Mouse (Mus musculus): ENCODE data around the gene Actg1. TPM values are rescaled to one million over a fixed set of nuclear protein-coding genes. Genes with fewer than 3 reads are reported as not detected.

Gene Actg1
- polyA plus RNA-seq, 1 experiment from 2014 or later, result 1,136 TPM

GRCm38 (mm10) chr11:120373820-120374586, 25.7 kb upstream of the Actg1 start:
- 75% methylated on average over 23 of the region's 23 CpGs for WGBS
- peak overlapping the region; percentile 5 to 77; a peak in 3 of 4 replicates for H3K27ac ChIP-seq (replicated peaks in 1 of 2; ENCODE audit: control insufficient read depth in 1 of 2, insufficient read depth in 1 of 2, low read depth in 2 of 2, low read length in 2 of 2)
- H3K36me3 ChIP-seq (ENCODE audit: control insufficient read depth, insufficient read depth, low read length), result peaks cover 79% of the 10 kb centered on the region
- no peaks in the 10 kb centered on the region for H3K27me3 ChIP-seq (ENCODE audit: control insufficient read depth, insufficient read depth, low read length)
- peaks cover 8 to 33% of the 10 kb centered on the region in 2 experiments for H3K4me1 ChIP-seq (ENCODE audit: control insufficient read depth in 2 of 2, insufficient read depth in 2 of 2, low read length in 2 of 2)
- H3K4me3 ChIP-seq (ENCODE audit: control insufficient read depth in 1 of 2, insufficient read depth in 1 of 2, low read depth in 1 of 2, low read length in 2 of 2), result no peak overlapping the region
- no peaks in the 10 kb centered on the region for H3K9me3 ChIP-seq (ENCODE audit: control insufficient read depth, low read length)
- peak overlapping the region; percentile 55 for H3K9ac ChIP-seq (ENCODE audit: low read length)
- H3K4me2 ChIP-seq (ENCODE audit: low read length), result no peak overlapping the region
- ATAC-seq (ENCODE audit: insufficient number of reproducible peaks, insufficient read depth, low FRiP score, low read depth), result peak; percentile 25; the same call in 1 of the 2 replicates

GRCm38 (mm10) chr11:120373025-120373424, 24.7 kb upstream of the Actg1 start:
- WGBS, result 65% methylated on average over 13 of the region's 13 CpGs
- H3K4me2 ChIP-seq (ENCODE audit: low read length), result no peak overlapping the region
- peaks cover 84% of the 10 kb centered on the region for H3K36me3 ChIP-seq (ENCODE audit: control insufficient read depth, insufficient read depth, low read length)

GRCm38 (mm10) chr11:120369656-120370055, 21.3 kb upstream of the Actg1 start:
- 44% methylated on average over 8 of the region's 8 CpGs for WGBS
- Histone ChIP-seq H3K4me3 (ENCODE audit: control insufficient read depth in 1 of 2, insufficient read depth in 1 of 2, low read depth in 1 of 2, low read length in 2 of 2) (no peak overlapping the region), H3K4me1 (ENCODE audit: control insufficient read depth in 2 of 2, insufficient read depth in 2 of 2, low read length in 2 of 2) (peaks cover 10 to 24% of the 10 kb centered on the region in 2 experiments), H3K36me3 (ENCODE audit: control insufficient read depth, insufficient read depth, low read length) (peaks cover 58% of the 10 kb centered on the region), H3K27ac (replicated peaks in 1 of 2; ENCODE audit: control insufficient read depth in 1 of 2, insufficient read depth in 1 of 2, low read depth in 2 of 2, low read length in 2 of 2) (no peak overlapping the region), H3K9me3 (ENCODE audit: control insufficient read depth, low read length) (no peaks in the 10 kb centered on the region), H3K4me2 (ENCODE audit: low read length) (no peak overlapping the region), H3K9ac (ENCODE audit: low read length) (peak overlapping the region; percentile 13; the same call in 1 of the 2 replicates), H3K27me3 (ENCODE audit: control insufficient read depth, insufficient read depth, low read length) (no peaks in the 10 kb centered on the region)
- ATAC-seq (ENCODE audit: insufficient number of reproducible peaks, insufficient read depth, low FRiP score, low read depth), result no peak; the same call in 1 of the 2 replicates

More at GRCm38 (mm10) chr11:120373025-120373424, 24.7 kb upstream of the Actg1 start:
- Histone ChIP-seq H3K4me1 (ENCODE audit: control insufficient read depth in 2 of 2, insufficient read depth in 2 of 2, low read length in 2 of 2) (peaks cover 5 to 30% of the 10 kb centered on the region in 2 experiments), H3K4me3 (ENCODE audit: control insufficient read depth in 1 of 2, insufficient read depth in 1 of 2, low read depth in 1 of 2, low read length in 2 of 2) (no peak overlapping the region), H3K9ac (ENCODE audit: low read length) (no peak overlapping the region), H3K27me3 (ENCODE audit: control insufficient read depth, insufficient read depth, low read length) (no peaks in the 10 kb centered on the region), H3K27ac (replicated peaks in 1 of 2; ENCODE audit: control insufficient read depth in 1 of 2, insufficient read depth in 1 of 2, low read depth in 2 of 2, low read length in 2 of 2) (0 out of 4 replicates have a peak overlapping the region, but pooled peaks of 1 of the 2 experiments have one; percentile 77), H3K9me3 (ENCODE audit: control insufficient read depth, low read length) (no peaks in the 10 kb centered on the region)
- no peak for ATAC-seq (ENCODE audit: insufficient number of reproducible peaks, insufficient read depth, low FRiP score, low read depth)

- no peak for ATAC-seq (ENCODE audit: insufficient number of reproducible peaks, insufficient read depth, low FRiP score, low read depth)
- Histone ChIP-seq H3K9me3 (ENCODE audit: control insufficient read depth, low read length) (no peaks in the 10 kb centered on the region), H3K36me3 (ENCODE audit: control insufficient read depth, insufficient read depth, low read length) (peaks cover 27% of the 10 kb centered on the region), H3K4me1 (ENCODE audit: control insufficient read depth in 2 of 2, insufficient read depth in 2 of 2, low read length in 2 of 2) (peaks cover 7 to 9% of the 10 kb centered on the region in 2 experiments), H3K27ac (replicated peaks in 1 of 2; ENCODE audit: control insufficient read depth in 1 of 2, insufficient read depth in 1 of 2, low read depth in 2 of 2, low read length in 2 of 2) (no peak overlapping the region), H3K9ac (ENCODE audit: low read length) (peak overlapping the region; percentile 26; the same call in 1 of the 2 replicates), H3K4me3 (ENCODE audit: control insufficient read depth in 1 of 2, insufficient read depth in 1 of 2, low read depth in 1 of 2, low read length in 2 of 2) (no peak overlapping the region), H3K4me2 (ENCODE audit: low read length) (no peak overlapping the region), H3K27me3 (ENCODE audit: control insufficient read depth, insufficient read depth, low read length) (no peaks in the 10 kb centered on the region)
- 29% methylated on average over 7 of the region's 7 CpGs for WGBS
Measured at GRCm38 (mm10) chr11:120366443-120367027, 18.2 kb upstream of the Actg1 start.

- Histone ChIP-seq H3K9me3 (ENCODE audit: control insufficient read depth, low read length) (no peaks in the 10 kb centered on the region), H3K4me1 (ENCODE audit: control insufficient read depth in 2 of 2, insufficient read depth in 2 of 2, low read length in 2 of 2) (peaks cover 24 to 33% of the 10 kb centered on the region in 2 experiments)
- no peak for ATAC-seq (ENCODE audit: insufficient number of reproducible peaks, insufficient read depth, low FRiP score, low read depth)
Measured at GRCm38 (mm10) chr11:120362891-120363290, 14.5 kb upstream of the Actg1 start.

GRCm38 (mm10) chr11:120361295-120361694, 13.0 kb upstream of the Actg1 start, which contains the start of gene Fscn2:
Gene Fscn2, plus strand, starts transcription at chr11:120361534.
- no peaks in the 10 kb centered on the region for H3K27me3 ChIP-seq (ENCODE audit: control insufficient read depth, insufficient read depth, low read length)
- 81% methylated on average over 10 of the region's 10 CpGs for WGBS
- H3K4me3 ChIP-seq (ENCODE audit: control insufficient read depth in 1 of 2, insufficient read depth in 1 of 2, low read depth in 1 of 2, low read length in 2 of 2), result no peak within 1 kb of the TSS
- no peaks in the 10 kb centered on the region for H3K36me3 ChIP-seq (ENCODE audit: control insufficient read depth, insufficient read depth, low read length)
- no peak within 1 kb of the TSS for H3K27ac ChIP-seq (replicated peaks in 1 of 2; ENCODE audit: control insufficient read depth in 1 of 2, insufficient read depth in 1 of 2, low read depth in 2 of 2, low read length in 2 of 2)
- H3K4me2 ChIP-seq (ENCODE audit: low read length), result no peak within 1 kb of the TSS
- H3K9ac ChIP-seq (ENCODE audit: low read length), result no peak within 1 kb of the TSS
- no peaks in the 10 kb centered on the region for H3K9me3 ChIP-seq (ENCODE audit: control insufficient read depth, low read length)
- ATAC-seq (ENCODE audit: insufficient number of reproducible peaks, insufficient read depth, low FRiP score, low read depth), result no peak
- peaks cover 26 to 35% of the 10 kb centered on the region in 2 experiments for H3K4me1 ChIP-seq (ENCODE audit: control insufficient read depth in 2 of 2, insufficient read depth in 2 of 2, low read length in 2 of 2)

More at GRCm38 (mm10) chr11:120362891-120363290, 14.5 kb upstream of the Actg1 start:
- Histone ChIP-seq H3K4me3 (ENCODE audit: control insufficient read depth in 1 of 2, insufficient read depth in 1 of 2, low read depth in 1 of 2, low read length in 2 of 2) (no peak overlapping the region), H3K27ac (replicated peaks in 1 of 2; ENCODE audit: control insufficient read depth in 1 of 2, insufficient read depth in 1 of 2, low read depth in 2 of 2, low read length in 2 of 2) (no peak overlapping the region), H3K4me2 (ENCODE audit: low read length) (no peak overlapping the region), H3K27me3 (ENCODE audit: control insufficient read depth, insufficient read depth, low read length) (no peaks in the 10 kb centered on the region), H3K36me3 (ENCODE audit: control insufficient read depth, insufficient read depth, low read length) (no peaks in the 10 kb centered on the region), H3K9ac (ENCODE audit: low read length) (no peak overlapping the region)
- 87% methylated on average over 6 of the region's 6 CpGs for WGBS

GRCm38 (mm10) chr11:120360755-120361154, 12.4 kb upstream of the Actg1 start:
- ATAC-seq (ENCODE audit: insufficient number of reproducible peaks, insufficient read depth, low FRiP score, low read depth), result no peak
- H3K4me2 ChIP-seq (ENCODE audit: low read length), result no peak overlapping the region
- H3K36me3 ChIP-seq (ENCODE audit: control insufficient read depth, insufficient read depth, low read length), result no peaks in the 10 kb centered on the region

More at GRCm38 (mm10) chr11:120360755-120361154, 12.4 kb upstream of the Actg1 start:
- Histone ChIP-seq H3K27ac (replicated peaks in 1 of 2; ENCODE audit: control insufficient read depth in 1 of 2, insufficient read depth in 1 of 2, low read depth in 2 of 2, low read length in 2 of 2) (no peak overlapping the region), H3K27me3 (ENCODE audit: control insufficient read depth, insufficient read depth, low read length) (no peaks in the 10 kb centered on the region), H3K9ac (ENCODE audit: low read length) (no peak overlapping the region), H3K4me3 (ENCODE audit: control insufficient read depth in 1 of 2, insufficient read depth in 1 of 2, low read depth in 1 of 2, low read length in 2 of 2) (no peak overlapping the region), H3K9me3 (ENCODE audit: control insufficient read depth, low read length) (no peaks in the 10 kb centered on the region), H3K4me1 (ENCODE audit: control insufficient read depth in 2 of 2, insufficient read depth in 2 of 2, low read length in 2 of 2) (peaks cover 22 to 31% of the 10 kb centered on the region in 2 experiments)
- WGBS, result 84% methylated on average over 5 of the region's 5 CpGs

Measured in heart, embryonic 14.5 days (tissue).